Mouse (Mus musculus): ENCODE measurements at regions not wholly inside any gene's neighbourhood (a gene's known extent, or its start where the extent isn't known, plus 50 kb on each side); places are given as distances from the start of the nearest gene placed in this dataset.

DNA sequence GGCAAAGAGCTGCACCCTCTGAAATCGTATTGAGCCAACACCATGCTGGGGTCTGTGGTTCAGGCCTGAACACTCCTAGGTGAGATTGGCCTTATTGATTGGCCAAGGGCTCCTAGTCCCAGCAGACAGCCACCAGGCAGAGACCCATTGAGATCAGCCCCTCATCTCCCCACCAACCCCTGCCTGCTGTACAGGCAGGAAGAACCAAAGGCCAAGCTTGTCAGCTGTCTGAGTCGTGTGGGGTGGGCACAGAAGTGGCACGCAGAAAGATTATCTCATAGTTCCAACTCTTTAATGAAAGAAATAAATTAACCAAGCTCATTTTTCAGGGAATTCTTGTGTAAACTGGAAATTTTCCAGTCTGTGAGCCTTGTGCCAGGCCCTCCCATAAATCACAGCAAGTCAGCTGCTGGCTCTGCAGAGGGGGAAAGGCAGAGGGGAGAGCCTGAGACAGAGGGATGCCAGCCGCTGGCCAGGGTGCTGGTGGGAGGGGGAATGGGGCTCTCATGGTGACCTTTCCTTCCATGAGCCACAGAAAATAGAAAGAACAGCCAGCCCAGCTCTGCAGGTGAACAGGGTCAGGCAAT, 98.3 kb upstream of the Vash1 start:
- TF ChIP-seq CTCF (IDR thresholded peaks at IDR 0.05; ENCODE audit: low read depth, low read length) (no peak), POLR2A (IDR thresholded peaks at IDR 0.05; ENCODE audit: insufficient read depth, low read length) (no peak), EP300 (IDR thresholded peaks at IDR 0.05; ENCODE audit: insufficient read depth, low read depth, low read length) (no peak)
